Mouse (Mus musculus) myocyte (in vitro differentiated cells): ENCODE measurements around the gene Ciapin1. TPM values are rescaled to one million over a fixed set of nuclear protein-coding genes. Genes with fewer than 3 reads are reported as not detected.
A peak's percentile ranks its signal among the peaks of the same experiment; 100 is the strongest.

Experiments
- H3K27me3 ChIP-seq: one replicate; pipeline ENCODE4 v1.6.1; 2011; ENCODE audit not compliant: control insufficient read depth, insufficient read depth, insufficient read length
- H3K36me3 ChIP-seq: one replicate; pipeline ENCODE4 v1.6.1; 2011; ENCODE audit not compliant: control insufficient read depth, insufficient read depth
- H3K4me2 ChIP-seq: one replicate; pipeline ENCODE4 v1.6.1; 2011; ENCODE audit warnings: low read depth, control low read depth
- H3K4me3 ChIP-seq: one replicate; pipeline ENCODE4 v1.5.1; 2011; ENCODE audit warnings: mild to moderate bottlenecking, control low read depth, moderate library complexity
- H3K79me2 ChIP-seq: one replicate; pipeline ENCODE4 v1.6.1; 2011; ENCODE audit not compliant: control insufficient read depth, insufficient read depth
- H3ac ChIP-seq: one replicate; pipeline ENCODE4 v1.6.1; 2011; ENCODE audit not compliant: control insufficient read depth, insufficient read length
- CEBPB ChIP-seq: IDR thresholded peaks from 2 replicates; pipeline ENCODE4 v1.6.1; 2011; ENCODE audit warnings: mild to moderate bottlenecking, moderate library complexity; ENCODE audit not compliant: poor library complexity, insufficient read depth, severe bottlenecking
- E2F4 ChIP-seq: IDR thresholded peaks from one replicate; pipeline ENCODE4 v1.6.1; 2011; ENCODE audit warnings: mild to moderate bottlenecking, control low read depth, moderate library complexity; ENCODE audit not compliant: insufficient read depth
- MAX ChIP-seq: IDR thresholded peaks from one replicate; pipeline ENCODE4 v1.6.1; 2011; ENCODE audit warnings: low read depth, mild to moderate bottlenecking, control low read depth
- MYOD1 ChIP-seq, 3 experiments: IDR thresholded peaks; one replicate each; pipeline ENCODE4 v1.6.1; 2011; ENCODE audit warnings: control low read depth in 2 of 3, low read depth in 2 of 3, mild to moderate bottlenecking in 2 of 3, moderate library complexity in 1 of 3; ENCODE audit not compliant: insufficient read length in 2 of 3, control insufficient read depth in 1 of 3
- MYOG ChIP-seq, 3 experiments: IDR thresholded peaks; one replicate each; pipeline ENCODE4 v1.6.1; 2011; ENCODE audit warnings: control low read depth in 2 of 3, low read depth in 2 of 3, mild to moderate bottlenecking in 2 of 3; ENCODE audit not compliant: insufficient read length in 2 of 3, control insufficient read depth in 1 of 3, insufficient read depth in 1 of 3
- POLR2A ChIP-seq: IDR thresholded peaks from one replicate; pipeline ENCODE4 v1.6.1; 2011; ENCODE audit warnings: low read depth, mild to moderate bottlenecking, control low read depth, moderate library complexity; ENCODE audit not compliant: insufficient read length
- POLR2AphosphoS2 ChIP-seq: IDR thresholded peaks from one replicate; pipeline ENCODE4 v1.6.1; 2011; ENCODE audit warnings: low read depth, control low read depth; ENCODE audit not compliant: insufficient read length
- REST ChIP-seq: IDR thresholded peaks from one replicate; pipeline ENCODE4 v1.6.1; 2011; ENCODE audit warnings: mild to moderate bottlenecking, control low read depth, moderate library complexity; ENCODE audit not compliant: insufficient read depth, insufficient read length
- SRF ChIP-seq: IDR thresholded peaks from one replicate; pipeline ENCODE4 v1.6.1; 2011; ENCODE audit warnings: low read depth; ENCODE audit not compliant: control insufficient read depth, insufficient read length
- TCF12 ChIP-seq: IDR thresholded peaks from one replicate; pipeline ENCODE4 v1.6.1; 2011; ENCODE audit warnings: mild to moderate bottlenecking, control low read depth; ENCODE audit not compliant: poor library complexity, insufficient read depth, severe bottlenecking
- TCF3 ChIP-seq: IDR thresholded peaks from one replicate; pipeline ENCODE4 v1.6.1; 2011; ENCODE audit warnings: low read depth, control low read depth; ENCODE audit not compliant: insufficient read length
- USF1 ChIP-seq: IDR thresholded peaks from one replicate; pipeline ENCODE4 v1.6.1; 2011; ENCODE audit warnings: low read depth, mild to moderate bottlenecking, control low read depth, moderate library complexity
- polyA plus RNA-seq: library from polyadenylated mRNA; unstranded; fragments of >200 nt; fragmentation: generic; extraction: Trizol; gene quantifications from one replicate; pipeline ENCODE4 v1.2.1, GENCODE M21; 2012; ENCODE audit warnings: missing spikeins

Ciapin1 gene
- polyA plus RNA-seq, 1 experiment: 74.9 TPM

DNA sequence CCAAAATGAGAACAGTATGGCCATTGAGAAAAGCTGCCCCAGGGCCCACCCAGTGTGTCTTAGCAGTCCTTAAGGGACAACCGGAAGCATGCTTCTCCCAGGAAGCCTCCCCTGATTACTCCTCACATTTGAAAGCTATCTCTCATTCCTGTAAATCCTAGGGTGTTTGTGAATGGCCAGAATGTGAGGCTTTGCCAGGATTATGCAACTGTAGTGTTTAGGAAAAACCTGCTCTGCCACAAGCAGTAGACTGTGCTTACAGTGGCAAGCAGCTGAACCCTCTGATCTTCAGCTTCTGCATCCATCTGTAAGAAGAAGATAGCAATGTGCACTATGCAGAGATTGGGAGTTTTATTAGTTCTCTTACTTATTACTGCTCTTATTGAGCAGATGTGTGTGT lies 63.6 kb downstream of the Ciapin1 start:
- TF ChIP-seq SRF (no peak), MYOG (IDR thresholded peaks at IDR 0.05; ENCODE audit: control insufficient read depth in 1 of 3, insufficient read depth in 1 of 3, insufficient read length in 2 of 3, low read depth in 2 of 3) (no peak), POLR2A (no peak), REST (no peak), POLR2AphosphoS2 (no peak), USF1 (no peak), TCF12 (no peak), MYOD1 (IDR thresholded peaks at IDR 0.05; ENCODE audit: control insufficient read depth in 1 of 3, insufficient read length in 2 of 3, low read depth in 2 of 3) (no peak), CEBPB (no peak), MAX (no peak), E2F4 (no peak), TCF3 (no peak)
- H3K79me2 ChIP-seq: no peaks in the 10 kb centered on the region
- H3K36me3 ChIP-seq: no peaks in the 10 kb centered on the region
- no peak overlapping the region for H3K4me3 ChIP-seq
- H3K27me3 ChIP-seq: no peaks in the 10 kb centered on the region
- H3ac ChIP-seq: no peak overlapping the region
- no peak overlapping the region for H3K4me2 ChIP-seq

- Histone ChIP-seq H3K27me3 (no peaks in the 10 kb centered on the region), H3K4me2 (peak overlapping the region; percentile 8), H3K79me2 (no peaks in the 10 kb centered on the region), H3K4me3 (no peak overlapping the region), H3ac (no peak overlapping the region), H3K36me3 (no peaks in the 10 kb centered on the region)
- TF ChIP-seq USF1 (no peak), MAX (no peak), MYOG (IDR thresholded peaks at IDR 0.05; ENCODE audit: control insufficient read depth in 1 of 3, insufficient read depth in 1 of 3, insufficient read length in 2 of 3, low read depth in 2 of 3) (no peak), TCF12 (no peak), MYOD1 (IDR thresholded peaks at IDR 0.05; ENCODE audit: control insufficient read depth in 1 of 3, insufficient read length in 2 of 3, low read depth in 2 of 3) (no peak), CEBPB (no peak), POLR2AphosphoS2 (no peak), POLR2A (no peak), TCF3 (no peak), E2F4 (no peak), SRF (no peak), REST (no peak)
Observed at GRCm38 (mm10) chr8:94773700-94774171, 64.4 kb downstream of the Ciapin1 start.

DNA sequence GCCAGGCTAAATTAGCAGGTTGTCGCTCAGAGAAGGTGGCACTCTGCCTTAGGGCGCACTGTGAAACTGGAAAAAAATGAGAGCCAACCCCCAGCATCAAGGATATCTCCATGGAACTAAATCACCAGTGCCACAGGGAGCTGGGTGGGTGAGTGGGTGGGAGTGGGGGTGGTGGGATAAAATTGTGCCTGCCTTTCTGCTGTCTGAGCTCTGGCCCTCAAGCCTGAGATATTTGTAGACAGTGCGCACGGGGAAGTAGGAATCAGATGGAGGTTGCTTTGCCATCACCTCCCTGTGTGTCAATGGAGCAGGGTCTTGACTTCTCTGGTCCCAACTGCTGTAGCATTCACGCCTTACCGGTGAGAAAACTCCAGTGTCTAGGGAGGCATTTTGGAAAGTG lies 65.1 kb downstream of the Ciapin1 start:
- TF ChIP-seq TCF12: no peak
- no peak for TF ChIP-seq REST
- no peak for TF ChIP-seq TCF3
- no peak for TF ChIP-seq CEBPB
- TF ChIP-seq MYOG (IDR thresholded peaks at IDR 0.05; ENCODE audit: control insufficient read depth in 1 of 3, insufficient read depth in 1 of 3, insufficient read length in 2 of 3, low read depth in 2 of 3): no peak
- TF ChIP-seq POLR2AphosphoS2: no peak
- no peak for TF ChIP-seq MAX
- no peak for TF ChIP-seq E2F4
- TF ChIP-seq MYOD1 (IDR thresholded peaks at IDR 0.05; ENCODE audit: control insufficient read depth in 1 of 3, insufficient read length in 2 of 3, low read depth in 2 of 3): no peak
- TF ChIP-seq USF1: no peak
- TF ChIP-seq POLR2A: no peak
- no peak for TF ChIP-seq SRF
- Histone ChIP-seq H3ac (no peak overlapping the region), H3K4me2 (peak overlapping the region; percentile 91), H3K36me3 (no peaks in the 10 kb centered on the region), H3K4me3 (peak overlapping the region; percentile 32), H3K79me2 (no peaks in the 10 kb centered on the region), H3K27me3 (no peaks in the 10 kb centered on the region)

GRCm38 (mm10) chr8:94771941-94772670 lies 66.1 kb downstream of the Ciapin1 start, which contains the start of gene Cx3cl1:
Gene Cx3cl1 (plus strand): TSS chr8:94772009.
- Histone ChIP-seq H3K36me3 (no peaks in the 10 kb centered on the region), H3ac (no peak within 1 kb of the TSS), H3K4me2 (peak within 1 kb of the TSS; percentile 91), H3K79me2 (no peaks in the 10 kb centered on the region), H3K27me3 (no peaks in the 10 kb centered on the region), H3K4me3 (peak within 1 kb of the TSS; percentile 32)
- no peak for TF ChIP-seq TCF12
- peak in 1 of 3 experiments; percentile 30 for TF ChIP-seq MYOD1 (IDR thresholded peaks at IDR 0.05; ENCODE audit: control insufficient read depth in 1 of 3, insufficient read length in 2 of 3, low read depth in 2 of 3)
- peak; percentile 96 for TF ChIP-seq POLR2AphosphoS2
- TF ChIP-seq POLR2A: peak; percentile 98

DNA sequence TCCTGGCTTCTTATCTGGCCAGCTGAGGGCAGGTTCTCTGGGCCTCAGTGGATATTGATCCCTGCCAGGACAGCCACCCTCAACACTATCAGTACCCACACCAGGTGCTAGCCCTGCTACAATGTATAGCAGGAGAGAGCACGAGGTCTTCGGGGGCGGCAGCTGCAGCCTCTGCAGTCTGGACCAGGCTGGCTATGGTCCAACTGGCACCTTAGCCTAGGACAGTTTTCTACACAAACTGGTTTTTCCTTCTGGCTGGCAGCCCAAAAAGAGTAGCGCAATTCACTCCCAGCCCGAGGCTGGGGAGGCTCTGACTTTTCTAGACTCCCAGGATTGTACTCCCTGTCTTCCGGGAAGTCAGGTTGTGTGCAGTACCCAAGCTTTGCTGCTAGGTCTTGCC lies 67.2 kb downstream of the Ciapin1 start:
- H3K36me3 ChIP-seq: no peaks in the 10 kb centered on the region
- H3ac ChIP-seq: no peak overlapping the region
- no peak overlapping the region for H3K4me3 ChIP-seq
- H3K27me3 ChIP-seq: no peaks in the 10 kb centered on the region
- no peaks in the 10 kb centered on the region for H3K79me2 ChIP-seq
- TF ChIP-seq SRF (no peak), TCF12 (no peak), REST (no peak), POLR2A (no peak), MYOG (IDR thresholded peaks at IDR 0.05; ENCODE audit: control insufficient read depth in 1 of 3, insufficient read depth in 1 of 3, insufficient read length in 2 of 3, low read depth in 2 of 3) (peak in 2 of 3 experiments; percentile 25 to 41), MYOD1 (IDR thresholded peaks at IDR 0.05; ENCODE audit: control insufficient read depth in 1 of 3, insufficient read length in 2 of 3, low read depth in 2 of 3) (peak in 2 of 3 experiments; percentile 8 to 28), POLR2AphosphoS2 (no peak), CEBPB (no peak), TCF3 (no peak), MAX (no peak), USF1 (no peak), E2F4 (no peak)
- H3K4me2 ChIP-seq: no peak overlapping the region
